Mouse (Mus musculus) E14TG2a.4 (cell line): Measurements from ENCODE around the gene Psmd3.
"Not testable (repeated sequence)": the region's sequence is repeated elsewhere in the genome, so short reads cannot be mapped to it uniquely, and the experiment has no call there.

Source experiments
- H3K27me3 ChIP-seq: 2 replicates; pipeline ENCODE4 v1.6.1; 2014; ENCODE audit warnings: low read length, control low read depth; ENCODE audit not compliant: insufficient read depth
- H3K36me3 ChIP-seq: 2 replicates; pipeline ENCODE4 v1.6.1; 2014; ENCODE audit warnings: low read length, control low read depth; ENCODE audit not compliant: insufficient read depth
- H3K4me1 ChIP-seq: replicated peaks from 2 replicates; pipeline ENCODE4 v1.6.1; 2014; ENCODE audit warnings: low read depth, low read length, control low read depth
- H3K4me3 ChIP-seq: replicated peaks from 2 replicates; pipeline ENCODE4 v1.5.1; 2014; ENCODE audit warnings: mild to moderate bottlenecking, low read length
- H3K9me3 ChIP-seq: 2 replicates; pipeline ENCODE4 v1.6.1; 2014; ENCODE audit warnings: low read length, control low read depth
- CTCF ChIP-seq: conservative IDR thresholded peaks from 2 replicates; pipeline ENCODE4 v1.5.1; 2014; ENCODE audit warnings: low read length
- NANOG ChIP-seq: IDR thresholded peaks from 2 replicates; pipeline ENCODE4 v1.6.1; 2014; ENCODE audit warnings: borderline replicate concordance, low read length, mixed read lengths
- POU5F1 ChIP-seq: IDR thresholded peaks from 2 replicates; pipeline ENCODE4 v1.6.1; 2014; ENCODE audit warnings: low read length, borderline replicate concordance

Gene Psmd3

DNA sequence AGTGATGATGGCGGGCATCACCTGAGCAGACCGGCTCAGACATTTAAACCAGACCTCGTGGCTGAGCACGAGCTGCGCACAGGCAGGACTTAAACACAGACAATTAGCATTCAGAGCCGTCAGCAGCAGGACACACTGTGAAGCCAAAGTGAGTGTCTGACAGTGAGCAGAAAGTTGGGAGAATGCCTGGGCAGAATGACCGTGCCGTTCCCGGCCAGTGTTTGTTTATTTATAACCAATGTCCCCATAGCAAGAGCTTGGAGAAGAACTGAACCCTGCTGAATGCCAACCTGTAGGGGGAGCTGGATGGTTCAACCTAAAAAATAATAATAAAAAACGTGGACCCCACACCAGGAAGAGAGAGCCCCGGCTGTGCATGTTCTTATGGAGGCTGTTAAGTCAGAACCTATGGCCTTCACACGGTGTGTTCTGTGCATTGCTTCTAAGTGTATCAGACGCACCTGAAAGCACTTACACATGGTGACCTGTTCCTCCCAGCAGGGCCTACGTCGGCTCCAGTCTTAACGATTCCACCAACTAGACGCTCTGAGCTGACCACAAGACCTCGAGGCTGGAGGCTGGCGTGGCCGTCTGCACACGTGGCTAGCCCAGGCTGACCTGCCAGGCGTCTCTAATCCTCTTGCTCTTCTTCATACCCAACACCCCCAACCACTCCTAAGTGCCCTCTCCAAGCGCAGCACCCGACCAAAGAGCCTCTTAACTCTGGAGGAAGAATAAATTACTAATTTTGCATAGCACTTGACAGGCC, 39.3 kb downstream of the Psmd3 start:
- Histone ChIP-seq H3K9me3 (no peaks in the 10 kb centered on the region), H3K4me1 (peaks cover 58% of the 10 kb centered on the region), H3K36me3 (peaks cover 70% of the 10 kb centered on the region), H3K4me3 (no peak overlapping the region), H3K27me3 (no peaks in the 10 kb centered on the region)
- TF ChIP-seq CTCF (peak; percentile 21; the same call in 1 of the 2 replicates), POU5F1 (no peak)

DNA sequence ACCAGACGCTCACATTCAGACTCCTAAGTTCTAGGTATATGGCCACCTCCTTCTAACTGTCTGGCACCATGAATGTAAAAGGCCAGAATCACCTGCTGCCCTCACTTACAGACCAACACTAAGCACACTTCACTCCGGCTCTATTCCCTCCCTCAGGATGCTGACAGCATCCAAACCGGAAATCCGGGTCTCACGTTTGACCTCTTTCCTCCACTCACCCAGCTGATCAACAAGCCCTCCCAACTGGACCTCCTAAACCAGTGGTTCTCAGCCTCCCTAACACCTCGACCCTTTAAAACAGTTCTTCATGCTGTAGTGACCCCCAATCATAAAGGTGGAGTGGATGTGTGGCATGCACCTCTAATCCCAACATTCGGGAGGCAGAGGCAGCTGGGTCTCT, 40.7 kb downstream of the Psmd3 start:
- H3K4me3 ChIP-seq, result no peak overlapping the region
- TF ChIP-seq CTCF, result no peak
- no peak for TF ChIP-seq NANOG
- H3K9me3 ChIP-seq, result no peaks in the 10 kb centered on the region
- H3K27me3 ChIP-seq, result no peaks in the 10 kb centered on the region
- H3K4me1 ChIP-seq, result peaks cover 57% of the 10 kb centered on the region
- H3K36me3 ChIP-seq, result peaks cover 70% of the 10 kb centered on the region

DNA sequence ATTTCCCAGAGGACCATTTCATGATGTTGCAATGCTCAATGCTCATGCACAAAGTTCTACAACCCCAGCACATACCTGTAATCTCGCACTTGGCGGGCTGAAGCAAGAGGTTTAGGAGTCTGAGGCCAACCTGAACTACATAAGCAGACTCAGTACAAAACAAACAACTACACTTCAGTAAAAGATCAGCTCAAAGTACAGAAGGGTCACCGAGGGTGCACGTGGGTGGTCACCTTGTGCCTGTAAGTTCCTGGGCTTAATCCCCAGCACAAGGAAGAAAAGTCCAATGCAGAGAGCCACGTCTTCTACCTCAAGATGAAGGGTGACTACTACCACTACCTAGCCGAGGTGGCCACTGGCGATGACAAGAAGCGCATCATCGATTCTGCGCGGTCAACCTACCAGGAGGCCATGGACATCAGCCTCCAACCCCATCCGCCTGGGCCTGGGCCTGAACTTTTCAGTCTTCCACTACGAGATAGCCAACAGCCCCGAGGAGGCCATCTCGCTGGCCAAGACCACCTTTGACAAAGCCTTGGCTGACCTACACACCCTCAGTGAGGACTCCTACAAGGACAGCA, 43.7 kb downstream of the Psmd3 start:
- 0 out of 2 replicates have a peak, but pooled peaks cover 3% of the 10 kb centered on the region for H3K27me3 ChIP-seq
- peaks cover 39% of the 10 kb centered on the region for H3K4me1 ChIP-seq
- TF ChIP-seq POU5F1 (no peak), CTCF (no peak), NANOG (no peak)
- H3K9me3 ChIP-seq, result no peaks in the 10 kb centered on the region
- H3K4me3 ChIP-seq, result no peak overlapping the region
- peaks cover 59% of the 10 kb centered on the region for H3K36me3 ChIP-seq

GRCm38 (mm10) chr11:98729119-98729588, 46.8 kb downstream of the Psmd3 start, which contains the start of gene Med24:
Gene Med24 (minus strand): TSS chr11:98729435.
- peaks cover 14% of the 10 kb centered on the region; the same call in 1 of the 2 replicates for H3K27me3 ChIP-seq
- H3K9me3 ChIP-seq, result peaks cover 2% of the 10 kb centered on the region
- H3K4me1 ChIP-seq, result peaks cover 24% of the 10 kb centered on the region
- H3K36me3 ChIP-seq, result peaks cover 33% of the 10 kb centered on the region
- H3K4me3 ChIP-seq, result peak within 1 kb of the TSS; percentile 92
- TF ChIP-seq NANOG (no peak), CTCF (no peak), POU5F1 (no peak)

DNA sequence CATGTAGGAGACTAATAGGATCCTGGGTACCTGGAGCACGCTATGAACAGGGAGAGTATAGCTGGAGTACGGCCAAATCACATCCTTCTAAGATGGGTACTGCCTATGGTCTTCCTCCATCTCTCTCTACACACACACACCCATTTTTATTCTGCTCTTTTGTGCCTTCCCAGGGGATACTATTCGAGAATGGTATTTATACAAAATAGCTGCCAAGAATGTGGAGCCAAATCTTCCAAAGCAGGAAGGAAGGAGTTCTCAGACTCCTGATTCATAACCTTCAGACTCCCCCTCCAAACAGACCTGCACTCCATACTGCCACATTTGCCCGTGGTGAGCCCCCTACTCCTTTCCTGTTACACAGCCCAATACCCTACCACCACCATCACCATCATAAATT, 48.4 kb downstream of the Psmd3 start:
- Histone ChIP-seq H3K9me3 (peaks cover 7% of the 10 kb centered on the region), H3K4me3 (no peak overlapping the region), H3K27me3 (peaks cover 14% of the 10 kb centered on the region; the same call in 1 of the 2 replicates), H3K36me3 (peaks cover 23% of the 10 kb centered on the region), H3K4me1 (peaks cover 31% of the 10 kb centered on the region)
- TF ChIP-seq POU5F1, result no peak
- TF ChIP-seq NANOG, result no peak
- no peak for TF ChIP-seq CTCF

- Histone ChIP-seq H3K27me3 (peaks cover 14% of the 10 kb centered on the region; the same call in 1 of the 2 replicates), H3K4me1 (peaks cover 33% of the 10 kb centered on the region), H3K4me3 (no peak overlapping the region), H3K9me3 (peaks cover 7% of the 10 kb centered on the region), H3K36me3 (peaks cover 19% of the 10 kb centered on the region)
- TF ChIP-seq CTCF, result no peak
- no peak for TF ChIP-seq NANOG
- no peak for TF ChIP-seq POU5F1
Observed at GRCm38 (mm10) chr11:98731134-98731533, 48.8 kb downstream of the Psmd3 start.

DNA sequence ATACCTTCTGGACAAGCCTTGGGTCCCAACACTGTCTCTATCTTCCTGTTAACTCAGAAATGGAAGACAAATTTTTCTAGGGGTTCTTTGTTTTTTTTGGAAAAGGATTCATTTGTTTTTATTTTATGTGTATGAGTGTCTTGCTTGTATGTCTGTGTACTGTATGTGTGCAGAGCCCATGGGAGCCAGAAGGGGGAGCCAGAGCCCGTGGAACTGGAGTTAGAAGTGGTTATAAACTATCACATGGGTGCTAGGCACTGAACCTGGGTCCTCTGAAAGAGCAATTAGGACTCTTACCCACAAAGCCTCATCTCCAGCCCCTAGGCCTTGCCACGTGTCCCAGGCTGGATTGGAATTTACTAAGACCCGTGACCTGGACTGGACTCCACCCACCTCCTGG, 51.7 kb downstream of the Psmd3 start:
- H3K27me3 ChIP-seq, result peaks cover 14% of the 10 kb centered on the region; the same call in 1 of the 2 replicates
- TF ChIP-seq POU5F1 (no peak), NANOG (no peak), CTCF (peak; percentile 68)
- no peaks in the 10 kb centered on the region for H3K36me3 ChIP-seq
- peaks cover 7% of the 10 kb centered on the region for H3K9me3 ChIP-seq
- H3K4me1 ChIP-seq, result peaks cover 25% of the 10 kb centered on the region
- no peak overlapping the region for H3K4me3 ChIP-seq

DNA sequence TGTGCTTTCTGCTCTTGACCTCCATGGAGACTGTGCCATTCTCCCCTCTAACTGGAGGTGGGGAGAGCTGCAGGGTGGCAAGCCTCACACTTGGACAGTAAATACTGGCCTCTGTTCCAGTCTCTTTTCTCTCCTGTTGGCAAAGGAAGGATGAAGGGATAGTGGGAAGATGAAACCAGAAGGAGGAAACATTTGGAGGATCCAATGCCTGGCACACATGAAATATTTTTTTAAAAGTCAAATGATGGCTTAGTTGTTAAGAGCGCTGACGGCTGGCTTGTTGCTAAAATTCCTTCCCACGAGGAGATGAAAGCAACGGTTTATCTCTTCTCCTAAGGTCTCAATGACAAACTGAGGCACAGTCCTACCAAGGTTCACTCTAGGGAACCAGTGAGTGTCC, 52.8 kb downstream of the Psmd3 start:
- no peaks in the 10 kb centered on the region for H3K36me3 ChIP-seq
- TF ChIP-seq CTCF (no peak), POU5F1 (no peak), NANOG (no peak)
- peaks cover 35% of the 10 kb centered on the region for H3K4me1 ChIP-seq
- H3K4me3 ChIP-seq, result no peak overlapping the region
- peaks cover 7% of the 10 kb centered on the region for H3K9me3 ChIP-seq
- peaks cover 20% of the 10 kb centered on the region for H3K27me3 ChIP-seq

- TF ChIP-seq CTCF (no peak), POU5F1 (no peak), NANOG (no peak)
- no peak overlapping the region for H3K4me3 ChIP-seq
Observed at GRCm38 (mm10) chr11:98736176-98736575, 53.8 kb downstream of the Psmd3 start.

DNA sequence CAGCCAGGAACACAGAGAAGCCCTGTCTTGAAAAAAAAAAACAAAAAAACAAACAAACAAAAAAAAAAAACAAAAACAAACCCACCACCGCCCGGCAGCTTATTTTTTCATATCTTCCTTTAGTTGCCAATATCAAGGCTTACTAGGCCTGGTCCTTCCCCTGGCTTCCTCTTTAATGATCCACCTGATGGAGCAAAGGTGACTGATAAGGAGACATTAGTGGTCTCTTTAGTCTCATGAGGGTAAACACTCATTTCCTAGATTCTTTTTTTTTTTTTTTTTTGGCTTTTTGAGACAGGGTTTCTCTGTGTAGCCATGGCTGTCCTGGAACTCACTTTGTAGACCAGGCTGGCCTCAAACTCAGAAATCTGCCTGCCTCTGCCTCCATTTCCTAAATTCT, 54.9 kb downstream of the Psmd3 start:
- H3K4me3 ChIP-seq, H3K9me3 ChIP-seq, H3K36me3 ChIP-seq: not testable (repeated sequence)
- peaks cover 16% of the 10 kb centered on the region for H3K27me3 ChIP-seq
- H3K4me1 ChIP-seq, result peaks cover 48% of the 10 kb centered on the region

More at GRCm38 (mm10) chr11:98736176-98736575, 53.8 kb downstream of the Psmd3 start:
- Histone ChIP-seq H3K27me3 (peaks cover 21% of the 10 kb centered on the region), H3K36me3 (no peaks in the 10 kb centered on the region), H3K4me1 (peaks cover 45% of the 10 kb centered on the region), H3K9me3 (peaks cover 7% of the 10 kb centered on the region)
